Mouse (Mus musculus): ENCODE measurements around the gene Gm15085. TPM values are rescaled to one million over a fixed set of nuclear protein-coding genes. Genes with fewer than 3 reads are reported as not detected.

The Gm15085 gene
- total RNA-seq (2023) = not detected

GRCm38 (mm10) chrX:149447317-149447716 is at the start of gene Gm15085:
TSS of gene Gm15085 (plus strand) at chrX:149447617.

Other genes with a start within 250 kb of the Gm15085 start
- not detected for gene Gm15093, start 175.2 kb upstream of the Gm15085 start, total RNA-seq (2023)
- gene Gm10439, start 147.0 kb downstream of the Gm15085 start, total RNA-seq (2023) = not detected